Mouse (Mus musculus) megakaryocyte, adult 5-6 weeks (primary cell): Measurements from ENCODE around the gene Trpm4. TPM values are rescaled to one million over a fixed set of nuclear protein-coding genes. Genes with fewer than 3 reads are reported as not detected.
"Not testable (repeated sequence)": the region's sequence is repeated elsewhere in the genome, so short reads cannot be mapped to it uniquely, and the experiment has no call there.

Experiments
- ATAC-seq: 2 replicates; pipeline ENCODE4 v1.8.0; 2016; ENCODE audit warnings: mild to moderate bottlenecking, inconsistent platforms; ENCODE audit not compliant: poor library complexity, severe bottlenecking
- total RNA-seq, 2 experiments: library from RNA; stranded (forward) in 1 of 2; stranded (reverse) in 1 of 2; fragments of 153-499, 151-499 nt in 1 of 2; fragments of 221-1000, 200-1000 nt in 1 of 2; gene quantifications; 2 replicates each; pipeline versions ENCODE4 v1.2.3 to v1.2.4; 2015 to 2017

Gene Trpm4
- total RNA-seq (2015) (3.2 and 4.7 TPM in 2 replicates), total RNA-seq (2017) (4.8 and 5.4 TPM in 2 replicates)

GRCm38 (mm10) chr7:45333431-45333982, at the start of gene Trpm4:
TSS of gene Trpm4 (minus strand) at chr7:45333780.
- ATAC-seq = peak; percentile 89

- no peak for ATAC-seq
Measured at GRCm38 (mm10) chr7:45376057-45376456, 42.5 kb upstream of the Trpm4 start.

- no peak for ATAC-seq
Measured at GRCm38 (mm10) chr7:45374620-45375019, 41.0 kb upstream of the Trpm4 start.

DNA sequence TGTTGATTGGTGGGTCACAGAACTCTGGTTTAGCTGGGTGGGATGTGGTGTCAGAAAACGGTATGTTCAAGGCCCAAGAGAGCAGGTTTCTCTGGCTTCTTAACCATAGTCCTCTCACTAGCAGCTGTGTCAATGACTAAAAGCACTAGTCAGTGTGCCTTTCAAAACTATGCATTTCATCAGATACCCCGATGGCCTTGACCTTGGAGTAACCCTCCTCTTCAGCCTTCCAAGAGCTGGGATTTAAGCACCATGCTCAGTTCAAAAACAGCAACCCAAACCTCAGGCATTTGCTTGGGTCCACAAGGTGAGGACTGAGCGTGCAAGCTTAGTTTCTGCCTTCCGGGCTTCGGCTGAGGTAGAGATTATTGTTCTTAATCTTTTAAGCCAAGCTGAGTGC, 38.8 kb upstream of the Trpm4 start:
- ATAC-seq = no peak

GRCm38 (mm10) chr7:45370475-45371311, 37.1 kb upstream of the Trpm4 start, which contains the start of gene Lin7b:
TSS of gene Lin7b (minus strand) at chr7:45370583.
- ATAC-seq = peak; percentile 73

- ATAC-seq = no peak
Measured at GRCm38 (mm10) chr7:45369836-45370474, 36.4 kb upstream of the Trpm4 start.

DNA sequence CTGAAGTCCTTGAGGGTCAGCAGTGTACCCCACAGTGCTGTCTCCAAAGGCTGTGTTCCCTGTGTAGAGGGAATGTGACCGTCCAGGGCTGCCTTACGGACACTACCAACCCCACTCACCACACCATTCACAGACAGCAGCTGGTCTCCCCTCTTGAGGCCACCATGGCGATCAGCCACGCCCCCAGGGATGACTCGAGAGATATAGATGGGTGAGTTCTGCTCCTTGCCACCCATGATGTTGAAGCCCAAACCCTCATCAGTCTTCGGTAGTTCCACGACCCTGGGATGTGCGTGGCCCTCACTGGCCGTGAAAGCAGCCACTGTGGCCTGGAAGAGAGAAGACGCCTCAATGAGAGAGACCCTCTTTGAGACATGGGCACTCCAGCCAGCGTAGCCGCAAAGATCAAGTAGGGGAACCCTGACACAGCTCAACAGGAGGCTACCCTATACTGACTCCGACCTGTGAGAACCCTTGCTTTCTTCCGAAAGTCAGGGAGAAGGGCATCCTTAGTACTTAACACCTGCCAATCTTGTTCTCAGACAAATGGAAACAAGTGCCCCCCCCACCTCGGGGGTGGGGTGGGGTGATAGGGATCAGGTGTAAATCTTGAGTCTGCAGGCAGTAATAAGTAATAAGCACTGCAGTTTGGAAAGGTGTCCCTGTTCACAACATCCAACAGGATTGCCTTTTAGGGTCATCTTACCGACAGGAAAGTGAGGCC, 35.6 kb upstream of the Trpm4 start:
- no peak for ATAC-seq

GRCm38 (mm10) chr7:45368178-45368577, 34.6 kb upstream of the Trpm4 start:
- no peak for ATAC-seq

GRCm38 (mm10) chr7:45367020-45367880, 33.7 kb upstream of the Trpm4 start:
- ATAC-seq = peak; percentile 86

- no peak for ATAC-seq
Measured at GRCm38 (mm10) chr7:45366652-45367019, 33.1 kb upstream of the Trpm4 start, which contains the start of gene Ppfia3. TSS of gene Ppfia3 (minus strand) at chr7:45367019.

DNA sequence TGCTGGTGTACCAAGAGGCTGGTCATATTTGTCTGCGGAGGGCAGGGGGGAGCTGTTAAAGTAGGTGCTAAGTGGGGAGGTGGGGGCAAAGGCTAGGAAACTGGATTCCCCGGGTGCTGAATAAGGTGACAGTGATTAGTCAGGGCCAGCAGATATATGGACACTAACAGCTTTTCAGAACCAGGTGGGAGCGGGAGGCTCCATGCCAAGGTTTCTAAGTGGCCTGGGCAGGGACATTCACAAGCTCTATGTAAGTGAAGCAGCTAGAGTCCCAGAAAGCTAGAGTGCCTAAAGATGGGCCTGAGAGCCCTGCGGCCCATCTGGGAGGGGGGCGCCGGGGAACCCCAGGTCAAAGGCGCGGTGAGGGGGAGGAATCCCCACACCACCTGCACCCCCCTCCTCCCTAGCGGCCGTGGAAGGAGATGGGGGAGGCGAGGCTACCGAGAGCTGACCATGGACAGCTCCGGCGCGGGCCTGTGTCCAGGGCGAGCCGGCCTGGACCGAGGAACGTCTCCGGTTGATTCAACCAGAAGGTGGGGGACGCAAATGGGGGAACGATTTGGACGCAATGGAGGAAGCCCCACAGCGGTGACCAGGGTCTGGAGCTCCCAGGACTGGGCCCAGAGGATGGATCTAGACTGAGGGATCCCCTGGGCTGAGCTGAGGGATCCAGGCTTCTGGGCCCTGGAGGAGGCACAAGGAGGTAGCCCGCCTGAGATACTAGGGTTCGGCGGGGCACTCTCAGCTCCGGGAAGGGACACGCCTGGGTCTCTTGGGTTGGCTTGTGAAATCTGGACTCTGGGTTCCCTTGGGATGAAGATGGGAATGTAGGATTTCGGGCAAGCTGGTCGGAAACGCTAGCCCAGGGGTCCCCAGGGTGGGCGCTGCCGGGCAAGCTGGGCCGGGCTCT, 32.4 kb upstream of the Trpm4 start:
- ATAC-seq = no peak

DNA sequence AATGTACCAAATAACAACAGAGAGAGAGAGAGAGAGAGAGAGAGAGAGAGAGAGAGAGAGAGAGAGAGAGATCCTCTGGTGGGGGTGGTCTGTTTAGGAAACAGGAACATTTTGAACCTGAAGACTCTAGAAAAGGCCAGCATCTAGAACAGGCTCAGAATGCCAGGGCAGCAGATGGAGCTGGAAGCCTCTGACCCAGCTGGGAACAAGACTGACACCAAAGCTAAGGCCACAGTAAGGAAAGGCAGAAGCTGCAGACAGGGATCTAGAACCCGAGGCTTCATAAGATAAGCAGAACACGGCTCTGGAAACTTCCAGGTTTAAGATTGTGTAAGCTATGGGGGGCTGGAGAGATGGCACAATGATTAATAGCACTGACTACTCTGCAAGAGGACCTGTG, 30.4 kb upstream of the Trpm4 start:
- no peak for ATAC-seq

DNA sequence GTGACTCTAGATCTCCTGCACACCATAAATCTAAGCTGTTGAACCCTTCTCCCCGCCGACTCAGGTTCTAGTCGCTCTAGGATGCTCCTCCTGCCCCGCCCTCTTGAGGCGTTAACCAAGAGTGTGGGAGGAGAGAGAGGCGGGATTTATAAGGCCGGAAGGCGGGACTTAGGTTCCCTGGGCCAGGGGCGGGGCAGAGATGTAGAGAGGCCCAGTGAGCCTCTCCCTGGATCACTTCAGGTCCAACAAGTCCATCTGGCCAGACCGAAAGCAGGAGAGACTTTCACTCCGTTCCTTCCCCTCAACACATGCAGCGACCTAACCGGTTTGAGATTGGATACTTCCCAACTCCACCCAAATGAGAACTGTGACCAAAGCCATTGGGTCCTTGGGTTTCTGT, 29.2 kb upstream of the Trpm4 start:
- ATAC-seq = no peak

DNA sequence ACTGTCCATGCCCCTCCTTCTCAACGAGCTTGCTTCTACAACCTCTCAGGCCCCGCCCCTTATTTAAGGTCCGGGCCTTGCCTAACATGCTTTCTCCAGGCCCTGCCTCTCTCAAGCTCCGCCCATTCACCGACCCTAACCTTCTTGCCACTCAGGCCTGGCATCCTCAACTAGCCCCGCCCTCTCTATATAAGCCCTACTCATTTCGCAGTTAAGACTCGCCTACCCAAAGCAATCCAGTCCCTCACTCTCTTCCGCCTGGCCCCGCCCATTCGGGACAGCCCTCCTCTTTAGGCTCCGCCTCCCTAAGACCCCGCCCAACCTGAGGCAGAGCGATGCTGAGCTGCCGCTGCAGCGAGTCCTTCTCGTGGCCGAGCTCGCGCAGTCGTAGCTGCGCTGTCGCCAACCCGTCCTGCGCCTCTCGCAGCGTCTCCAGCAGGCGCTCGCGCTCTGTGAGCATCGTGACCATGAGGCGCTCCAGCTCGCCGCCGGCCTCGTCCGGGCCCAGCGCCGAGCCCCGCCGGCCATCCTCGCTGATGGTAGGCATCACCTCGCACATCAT, 27.7 kb upstream of the Trpm4 start:
- ATAC-seq = peak; percentile 82

- ATAC-seq = no peak
Measured at GRCm38 (mm10) chr7:45360404-45361125, 27.0 kb upstream of the Trpm4 start.

- ATAC-seq = not testable (repeated sequence)
Measured at GRCm38 (mm10) chr7:45359081-45359480, 25.5 kb upstream of the Trpm4 start.

DNA sequence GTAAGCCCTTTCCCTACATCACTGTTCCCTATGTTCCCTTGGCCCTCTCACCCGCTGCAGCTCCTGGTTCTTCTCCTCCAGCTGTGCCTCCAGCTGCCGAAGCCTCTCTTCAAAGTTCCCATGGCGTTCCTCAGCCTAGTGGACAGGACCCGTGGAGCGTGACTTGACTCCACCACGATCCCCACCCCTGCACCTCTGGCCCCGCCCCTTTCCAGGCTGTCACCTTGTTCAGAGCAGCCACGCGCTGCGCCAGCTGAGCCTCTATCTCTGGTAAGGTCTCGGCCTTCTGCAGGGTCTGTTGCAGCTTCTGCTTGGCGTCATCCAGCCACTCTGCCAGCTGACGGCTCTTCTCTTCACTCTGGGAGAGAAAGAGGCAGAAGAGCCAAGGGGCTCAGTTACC, 22.5 kb upstream of the Trpm4 start:
- no peak for ATAC-seq

GRCm38 (mm10) chr7:45355318-45356020, 21.9 kb upstream of the Trpm4 start:
- ATAC-seq = no peak
